Mouse (Mus musculus): ENCODE results near the gene Cachd1.

The Cachd1 gene

GRCm38 (mm10) chr4:100790176-100790575 lies 13.7 kb downstream of the Cachd1 start:
- no peak for DNase-seq (ENCODE audit: low spot score in 2 of 2)

DNA sequence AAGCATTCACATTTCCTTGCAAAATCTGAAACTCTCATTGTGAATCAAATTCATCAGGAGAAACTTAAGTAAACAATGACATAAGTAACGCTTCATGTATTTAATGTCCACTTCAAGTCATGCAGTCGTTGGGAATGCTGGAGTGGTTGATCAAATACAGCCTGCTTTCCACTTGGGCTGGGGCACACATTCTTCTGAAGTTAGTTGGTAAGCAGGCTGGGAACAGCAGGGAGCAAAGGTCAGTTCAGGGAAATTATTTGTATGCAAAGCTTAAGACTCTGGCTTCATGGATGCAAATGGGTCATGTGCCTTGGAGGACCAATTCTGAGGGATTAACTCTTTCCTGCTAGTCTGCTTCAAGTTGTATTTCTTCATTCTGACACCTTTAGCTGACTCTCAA lies 16.7 kb downstream of the Cachd1 start:
- DNase-seq (ENCODE audit: low spot score in 2 of 2): no peak

GRCm38 (mm10) chr4:100795523-100795922 lies 19.0 kb downstream of the Cachd1 start:
- DNase-seq (ENCODE audit: low spot score in 2 of 2): no peak

DNA sequence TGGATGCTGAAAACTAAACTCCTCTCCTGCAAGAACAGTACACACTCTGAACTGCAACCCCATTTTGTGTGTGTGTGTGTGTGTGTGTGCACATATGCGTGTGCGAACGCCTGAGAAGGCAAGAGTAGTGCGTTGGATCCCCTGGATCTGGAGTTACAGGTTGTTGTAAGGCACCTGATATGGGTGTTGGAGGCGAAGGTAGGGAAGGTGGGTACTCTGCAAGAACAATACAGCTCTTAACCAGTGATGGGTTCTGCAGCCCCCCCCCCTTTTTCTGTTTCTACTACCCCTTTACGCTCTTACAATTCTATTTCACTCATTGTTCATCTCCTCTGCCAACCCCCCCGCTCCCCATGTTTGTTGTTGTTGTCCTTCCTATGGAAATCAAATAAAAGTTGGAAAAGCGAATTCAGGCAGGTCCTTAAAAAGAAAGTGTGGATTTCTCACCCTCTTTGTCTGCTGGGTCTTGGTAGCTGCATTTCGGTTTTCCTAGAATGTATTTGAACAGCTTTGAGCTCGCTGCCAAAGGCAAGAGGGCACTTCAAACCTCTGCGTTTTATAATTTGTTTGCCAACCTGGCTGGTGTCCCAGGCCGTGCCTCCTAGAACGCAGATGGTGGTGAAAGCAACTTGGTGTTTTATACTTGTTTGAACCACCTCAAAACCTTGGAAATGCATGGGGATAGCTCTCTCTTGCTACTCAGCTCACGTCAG lies 24.4 kb downstream of the Cachd1 start:
- no peak for DNase-seq (ENCODE audit: low spot score in 2 of 2)

DNA sequence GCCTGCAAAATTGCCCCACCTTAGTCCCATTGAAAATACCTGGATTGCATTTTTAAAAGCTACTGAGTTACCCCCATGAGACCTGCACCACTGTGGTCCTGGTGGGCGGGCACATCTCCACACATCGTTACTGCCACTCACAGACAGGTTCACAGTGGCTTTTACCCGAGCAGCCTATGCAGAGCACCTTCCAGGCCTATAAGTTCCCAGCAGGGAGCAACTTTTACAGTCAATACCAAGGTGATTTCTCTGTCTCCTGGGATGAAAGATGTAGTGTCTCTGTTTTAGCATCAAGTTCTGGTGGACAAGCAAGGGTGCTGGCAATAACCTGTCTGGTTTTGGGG lies 24.9 kb downstream of the Cachd1 start:
- no peak for DNase-seq (ENCODE audit: low spot score in 2 of 2)

- no peak for DNase-seq (ENCODE audit: low spot score in 2 of 2)
Observed at GRCm38 (mm10) chr4:100811057-100811695, 34.7 kb downstream of the Cachd1 start.

DNA sequence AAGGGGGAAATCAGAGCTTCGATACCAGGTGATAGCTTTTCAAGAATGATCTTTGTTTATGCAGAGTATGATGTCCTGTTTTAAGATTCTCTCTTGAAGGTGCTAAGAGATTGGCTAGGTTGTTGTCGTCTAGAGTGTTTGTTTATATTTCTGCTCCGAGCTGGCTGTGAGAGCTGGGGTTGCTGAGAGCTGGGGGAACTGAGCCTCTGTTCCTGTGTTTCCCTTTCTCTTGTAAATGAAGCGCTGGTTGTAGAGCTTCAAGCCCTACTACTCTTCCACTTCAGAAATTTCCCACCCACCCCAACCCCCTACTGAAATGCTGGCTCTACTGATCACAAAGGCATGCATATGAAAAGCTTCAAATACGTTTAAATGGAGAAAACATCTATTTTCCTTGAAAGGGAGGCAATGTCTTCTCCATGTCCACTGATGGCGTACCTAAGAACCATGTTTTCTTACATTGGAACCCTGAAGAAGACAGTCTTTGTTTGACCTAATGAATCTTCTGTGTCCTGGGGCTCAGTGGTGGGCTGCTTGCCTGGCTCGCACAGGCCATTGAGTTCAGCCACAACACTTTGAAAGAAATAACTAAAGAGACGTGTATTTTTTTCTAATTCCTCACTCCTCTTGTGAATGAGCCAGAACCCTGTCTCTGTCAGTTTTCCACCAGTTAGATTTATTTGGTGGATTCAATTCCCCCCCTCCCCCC lies 35.5 kb downstream of the Cachd1 start:
- DNase-seq (ENCODE audit: low spot score in 2 of 2): no peak

DNA sequence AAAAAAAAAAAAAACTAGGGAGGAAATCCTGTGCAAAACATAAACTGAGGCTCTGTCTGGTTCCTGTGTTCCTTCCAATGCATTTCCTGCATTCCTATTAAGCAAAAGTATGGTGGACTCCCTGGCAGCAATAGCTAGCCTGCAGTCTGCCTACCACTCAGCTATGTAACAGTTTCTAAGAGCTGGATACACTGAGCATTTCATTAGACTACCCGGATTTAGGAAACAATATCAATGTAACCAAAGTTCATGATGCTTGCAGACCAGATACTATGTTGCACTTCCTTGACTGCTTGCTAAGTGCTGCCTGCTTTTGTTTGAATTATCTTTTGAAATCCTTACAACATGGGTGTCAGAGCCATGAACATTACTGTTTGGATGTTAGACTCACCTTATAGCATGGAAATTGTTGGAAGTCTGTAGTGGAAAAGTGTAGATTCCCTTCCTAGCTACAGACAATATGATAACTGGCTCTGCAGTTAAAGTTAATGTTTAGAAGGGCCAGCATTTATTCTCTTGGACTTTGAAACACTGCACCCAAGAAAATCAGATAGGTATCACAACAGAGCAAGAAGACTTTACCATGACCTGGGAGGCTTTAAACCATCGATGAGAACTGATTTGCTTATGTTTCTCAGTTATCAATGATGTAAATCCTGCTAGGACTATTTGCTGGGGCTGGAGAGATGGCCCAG lies 37.4 kb downstream of the Cachd1 start:
- DNase-seq (ENCODE audit: low spot score in 2 of 2): no peak

- DNase-seq (ENCODE audit: low spot score in 2 of 2): no peak
Observed at GRCm38 (mm10) chr4:100819238-100819637, 42.8 kb downstream of the Cachd1 start.

GRCm38 (mm10) chr4:100822526-100822925 lies 46.1 kb downstream of the Cachd1 start:
- DNase-seq (ENCODE audit: low spot score in 2 of 2): no peak

DNA sequence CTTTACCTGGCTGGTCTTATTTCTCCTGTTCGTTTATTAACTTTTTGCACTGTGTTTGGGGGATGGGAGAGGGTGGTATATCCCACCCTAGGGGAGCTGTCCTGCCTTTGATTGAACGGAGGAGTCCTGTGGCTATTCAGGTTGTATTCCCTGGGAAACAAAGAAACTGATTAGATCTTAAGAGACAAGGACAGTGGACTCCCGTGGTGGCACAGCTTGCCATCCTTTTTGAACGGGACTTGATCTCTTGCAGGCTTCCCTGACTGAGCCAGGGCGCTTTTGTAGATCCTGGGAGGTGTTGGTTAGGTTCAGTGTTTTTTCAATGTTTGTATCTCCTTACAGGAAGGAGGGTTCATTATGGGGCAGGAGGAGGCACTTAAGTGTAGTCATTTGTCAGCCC lies 50.9 kb downstream of the Cachd1 start:
- no peak for DNase-seq (ENCODE audit: low spot score in 2 of 2)

DNA sequence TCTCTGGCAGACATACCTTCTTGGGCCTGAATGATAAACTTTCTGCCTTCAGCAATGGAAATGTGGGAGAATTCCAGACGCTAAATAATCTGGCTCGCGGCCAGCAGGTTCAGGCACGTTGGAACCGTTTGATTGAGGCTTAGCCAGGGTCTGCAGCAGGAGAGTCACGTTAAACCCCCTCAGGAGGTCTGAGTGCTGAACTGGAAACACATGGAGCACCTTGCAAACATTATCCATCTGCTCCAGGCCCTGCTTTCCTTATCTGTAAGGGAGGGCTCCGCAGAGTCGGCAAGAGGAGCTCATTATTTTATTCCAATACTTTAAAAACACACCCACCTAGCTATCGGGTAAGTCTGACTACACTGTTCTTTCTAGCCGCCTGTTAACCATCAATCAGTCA lies 52.3 kb downstream of the Cachd1 start:
- no peak for DNase-seq (ENCODE audit: low spot score in 2 of 2)

GRCm38 (mm10) chr4:100837205-100837604 lies 60.7 kb downstream of the Cachd1 start:
- no peak for DNase-seq (ENCODE audit: low spot score in 2 of 2)

DNA sequence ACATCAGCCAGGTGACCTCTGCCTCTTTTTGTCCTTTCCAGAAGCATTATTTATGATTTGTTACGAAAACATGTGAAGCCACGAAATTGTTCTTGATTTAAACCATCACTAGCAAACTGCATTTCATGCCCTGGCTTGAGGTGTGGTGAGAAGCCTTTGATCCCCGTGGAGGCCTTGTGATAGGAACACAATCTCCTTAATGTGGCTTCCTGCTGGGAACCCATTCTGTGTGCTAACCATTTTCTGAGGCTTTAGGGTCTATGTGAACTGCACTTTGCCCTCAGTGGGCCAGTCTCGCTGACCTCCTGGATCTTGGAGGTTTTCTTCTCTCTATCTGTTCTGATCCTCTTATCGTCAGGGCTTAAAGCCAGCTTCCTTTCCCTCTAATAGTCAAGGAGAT lies 66.2 kb downstream of the Cachd1 start:
- DNase-seq (ENCODE audit: low spot score in 2 of 2): no peak

GRCm38 (mm10) chr4:100843119-100843518 lies 66.6 kb downstream of the Cachd1 start:
- no peak for DNase-seq (ENCODE audit: low spot score in 2 of 2)

DNA sequence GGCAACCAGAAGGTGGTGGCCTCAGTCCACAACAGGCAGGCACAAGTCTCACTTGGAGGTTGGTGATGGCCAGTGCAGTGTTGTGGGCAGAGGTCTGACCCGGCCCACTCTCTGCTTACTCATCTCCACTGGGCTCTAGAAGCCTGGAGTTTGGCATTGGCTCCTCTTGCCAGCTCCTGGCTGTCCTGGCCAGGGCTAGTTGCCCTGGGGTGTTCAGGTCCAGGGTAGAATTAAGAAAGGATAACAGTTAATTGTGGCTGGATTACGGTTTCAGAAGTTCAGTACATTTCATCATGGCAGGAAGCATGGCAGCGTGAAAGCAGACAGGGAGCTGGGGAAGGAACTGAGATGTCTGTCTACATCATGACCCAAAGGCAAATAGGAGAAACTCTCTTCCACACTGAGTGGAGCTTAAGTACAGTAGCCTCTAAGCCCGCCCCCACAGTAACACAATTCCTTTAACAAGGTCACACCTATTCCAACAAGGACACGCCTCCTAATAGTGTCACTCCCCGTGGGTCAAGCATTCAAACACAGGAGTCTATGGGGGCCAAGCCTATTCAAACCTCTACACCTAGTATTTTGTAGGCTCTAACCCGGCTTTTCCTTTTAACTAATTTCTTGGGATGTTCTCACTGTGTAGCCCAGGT lies 74.5 kb downstream of the Cachd1 start:
- DNase-seq (ENCODE audit: low spot score in 2 of 2): no peak

GRCm38 (mm10) chr4:100852448-100852847 lies 76.0 kb downstream of the Cachd1 start:
- no peak for DNase-seq (ENCODE audit: low spot score in 2 of 2)

DNA sequence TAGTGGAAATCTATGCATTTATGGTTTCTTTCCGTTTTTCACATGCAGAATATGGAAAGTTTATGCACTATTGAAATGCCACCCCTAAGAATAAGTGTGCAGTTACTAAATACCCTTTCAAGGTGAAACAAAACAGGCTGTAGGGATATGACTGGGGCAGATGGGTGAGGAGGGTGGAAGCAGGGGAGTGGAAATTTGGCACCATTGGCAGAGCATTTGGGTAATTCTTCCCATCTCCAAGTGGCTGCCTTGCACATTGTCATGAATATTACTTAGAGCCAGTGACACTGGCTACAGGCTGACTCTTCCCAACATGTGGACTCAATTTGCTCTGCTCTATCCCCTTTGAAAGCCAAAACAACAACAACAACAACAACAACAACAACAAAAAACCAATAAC lies 77.0 kb downstream of the Cachd1 start:
- DNase-seq (ENCODE audit: low spot score in 2 of 2): no peak

DNA sequence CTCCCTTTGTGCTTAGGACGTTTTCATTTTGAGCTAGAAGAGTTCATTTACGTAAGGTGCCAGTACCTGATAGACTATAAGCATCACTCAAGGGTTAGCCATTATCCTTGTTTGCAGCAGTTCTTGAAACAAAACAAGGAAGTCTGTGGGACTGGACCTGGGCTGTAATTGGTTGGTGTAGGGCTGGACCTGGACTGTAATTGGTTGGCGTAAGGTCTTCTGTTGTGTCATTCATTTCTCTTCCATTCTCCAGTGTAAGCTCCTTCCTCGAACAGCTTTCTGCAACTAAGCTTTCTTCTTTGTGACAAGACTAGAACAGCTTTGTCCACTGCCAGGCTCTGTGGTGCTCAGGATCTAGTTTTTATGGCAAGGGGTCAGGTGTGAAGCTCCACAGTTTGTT lies 78.9 kb downstream of the Cachd1 start:
- DNase-seq (ENCODE audit: low spot score in 2 of 2): no peak

DNA sequence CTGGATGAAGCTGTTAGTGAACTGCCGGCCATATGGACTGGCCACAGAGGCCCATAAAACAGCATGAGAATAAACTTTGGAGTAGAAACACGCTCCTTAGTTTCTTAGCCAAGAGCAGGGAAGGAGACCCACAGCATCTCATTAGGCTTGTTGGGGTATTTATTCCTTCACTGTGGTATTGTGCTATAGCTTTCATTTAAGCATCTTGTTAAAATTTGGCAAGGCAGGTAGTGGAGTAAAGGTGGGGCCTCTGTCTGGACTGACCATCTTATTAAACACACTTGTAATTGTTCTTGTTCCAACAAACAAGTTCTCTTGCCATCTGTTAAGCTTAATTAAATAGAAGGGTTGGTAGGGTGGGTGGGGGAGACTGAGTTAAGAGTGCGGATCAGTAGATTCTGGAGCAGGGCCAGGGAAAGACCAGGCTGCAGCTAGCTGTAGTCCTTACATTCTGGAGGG lies 81.0 kb downstream of the Cachd1 start:
- DNase-seq (ENCODE audit: low spot score in 2 of 2): no peak

DNA sequence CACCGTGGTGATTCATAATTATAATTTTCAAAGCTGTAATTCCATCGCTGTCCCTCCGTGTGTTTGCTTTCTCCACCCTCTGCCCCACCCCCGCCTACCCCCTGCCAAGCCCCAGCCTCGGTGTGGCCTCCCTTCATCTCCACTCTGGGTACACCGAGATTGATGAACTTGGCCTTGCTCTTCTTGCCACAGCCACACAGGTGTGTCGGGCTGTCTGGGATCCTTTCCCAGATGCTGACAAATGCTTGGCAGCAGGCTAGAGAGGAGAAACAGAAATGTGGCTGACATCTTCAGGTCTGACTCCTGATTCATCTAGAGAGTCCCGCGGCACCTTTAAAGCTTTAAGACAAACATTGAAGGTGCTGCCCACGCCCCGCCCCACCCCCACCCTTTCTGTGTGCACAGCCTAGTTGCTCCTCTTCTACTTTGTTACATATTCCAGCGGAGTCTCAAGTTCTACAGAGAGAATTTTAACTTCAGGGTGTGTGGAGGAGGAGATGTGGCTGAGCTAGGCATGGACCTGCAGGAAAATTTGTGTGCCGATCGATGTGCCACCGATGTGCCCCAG lies 87.5 kb downstream of the Cachd1 start:
- no peak for DNase-seq (ENCODE audit: low spot score in 2 of 2)

- no peak for DNase-seq (ENCODE audit: low spot score in 2 of 2)
Observed at GRCm38 (mm10) chr4:100865423-100865822, 88.9 kb downstream of the Cachd1 start.

Data from natural killer cell, adult 2 months (primary cell).